Mouse (Mus musculus) forebrain, embryonic 16.5 days (tissue): ENCODE results near the gene Dpyd. TPM values are rescaled to one million over a fixed set of nuclear protein-coding genes. Genes with fewer than 3 reads are reported as not detected.
A peak's percentile ranks its signal among the peaks of the same experiment; 100 is the strongest.

Experiments
- ATAC-seq: fragments of 200-750 bp; cut with Nextera tagmentation; 2 replicates; pipeline ENCODE4 v1.8.0; 2017; ENCODE audit warnings: mild to moderate bottlenecking, moderate library complexity
- H3K27ac ChIP-seq: fragments of 300-500 bp; sonication (generic); 2 replicates; pipeline ENCODE4 v1.5.1; 2014; ENCODE audit warnings: low read length, control low read depth
- H3K27me3 ChIP-seq: fragments of 300-500 bp; sonication (generic); replicated peaks from 2 replicates; pipeline ENCODE4 v1.6.1; 2014; ENCODE audit warnings: low read length; ENCODE audit not compliant: control insufficient read depth, insufficient read depth
- H3K36me3 ChIP-seq: fragments of 300-500 bp; sonication (generic); 2 replicates; pipeline ENCODE4 v1.6.1; 2014; ENCODE audit not compliant: control insufficient read depth, insufficient read depth
- H3K4me1 ChIP-seq: fragments of 300-500 bp; sonication (generic); replicated peaks from 2 replicates; pipeline ENCODE4 v1.6.1; 2014; ENCODE audit warnings: low read length; ENCODE audit not compliant: control insufficient read depth, insufficient read depth
- H3K4me2 ChIP-seq: fragments of 300-500 bp; sonication (generic); 2 replicates; pipeline ENCODE4 v1.6.1; 2014; ENCODE audit warnings: mild to moderate bottlenecking, low read length, control low read depth
- H3K4me3 ChIP-seq: fragments of 300-500 bp; sonication (generic); replicated peaks from 2 replicates; pipeline ENCODE4 v1.5.1; 2014; ENCODE audit warnings: mild to moderate bottlenecking, low read length, control low read depth
- H3K9ac ChIP-seq: fragments of 300-500 bp; sonication (generic); replicated peaks from 2 replicates; pipeline ENCODE4 v1.6.1; 2014; ENCODE audit warnings: low read depth, low read length, control low read depth
- H3K9me3 ChIP-seq: fragments of 300-500 bp; sonication (generic); 2 replicates; pipeline ENCODE4 v1.6.1; 2016; ENCODE audit warnings: low read length; ENCODE audit not compliant: control insufficient read depth
- WGBS: fragments of 180-500 bp; shearing (Covaris S2); extraction: QIAGEN DNeasy Blood & Tissue Kit; methylation state at CpG from one replicate; pipeline ENCODE4 v1.1.7; 2014; 5-methylcytosine and 5-hydroxymethylcytosine counted together
- polyA plus RNA-seq: library from polyadenylated mRNA; unstranded; fragments of >200 nt; fragmentation: Nextera tagmentation; extraction: Ambion mirVana; gene quantifications from 2 replicates; pipeline ENCODE4 v1.2.1, GENCODE M21; 2015

The Dpyd gene
- polyA plus RNA-seq, 1 experiment from 2014 or later, result 8.1 TPM

- 27% methylated on average over 1 of the region's 1 CpGs for WGBS
Observed at GRCm38 (mm10) chr3:119042611-119043010, 480.7 kb downstream of the Dpyd start.

GRCm38 (mm10) chr3:119056144-119056543, 494.2 kb downstream of the Dpyd start:
- no peak overlapping the region for H3K27ac ChIP-seq
- no peak overlapping the region for H3K9ac ChIP-seq
- H3K36me3 ChIP-seq, result no peaks in the 10 kb centered on the region
- no peak overlapping the region for H3K4me2 ChIP-seq
- no peak overlapping the region for H3K4me3 ChIP-seq
- 0 out of 2 replicates have a peak, but pooled peaks cover 2% of the 10 kb centered on the region for H3K27me3 ChIP-seq
- no peaks in the 10 kb centered on the region; the same call in 1 of the 2 replicates for H3K4me1 ChIP-seq
- no peaks in the 10 kb centered on the region for H3K9me3 ChIP-seq
- WGBS, result 91% methylated on average over 1 of the region's 1 CpGs
- ATAC-seq, result no peak

More at GRCm38 (mm10) chr3:119042611-119043010, 480.7 kb downstream of the Dpyd start:
- H3K9me3 ChIP-seq, result no peaks in the 10 kb centered on the region
- H3K27ac ChIP-seq, result no peak overlapping the region
- H3K4me1 ChIP-seq, result no peaks in the 10 kb centered on the region
- no peaks in the 10 kb centered on the region for H3K36me3 ChIP-seq
- no peak overlapping the region for H3K4me2 ChIP-seq
- no peaks in the 10 kb centered on the region for H3K27me3 ChIP-seq
- no peak overlapping the region for H3K4me3 ChIP-seq
- H3K9ac ChIP-seq, result no peak overlapping the region
- no peak for ATAC-seq

- Histone ChIP-seq H3K4me1 (peaks cover 10% of the 10 kb centered on the region), H3K36me3 (no peaks in the 10 kb centered on the region), H3K9ac (no peak overlapping the region), H3K27me3 (no peaks in the 10 kb centered on the region), H3K9me3 (no peaks in the 10 kb centered on the region), H3K4me2 (no peak overlapping the region), H3K27ac (0 out of 2 replicates have a peak overlapping the region, but pooled peaks have one; percentile 44), H3K4me3 (no peak overlapping the region)
- peak; percentile 80 for ATAC-seq
- WGBS, result 4% methylated on average over 4 of the region's 4 CpGs
Observed at GRCm38 (mm10) chr3:119063214-119063613, 501.3 kb downstream of the Dpyd start.

GRCm38 (mm10) chr3:119063642-119064041, 501.7 kb downstream of the Dpyd start:
- no peaks in the 10 kb centered on the region for H3K9me3 ChIP-seq
- 0 out of 2 replicates have a peak, but pooled peaks cover 1% of the 10 kb centered on the region for H3K27me3 ChIP-seq
- no peaks in the 10 kb centered on the region for H3K36me3 ChIP-seq
- 2% methylated on average over 1 of the region's 1 CpGs for WGBS
- H3K4me2 ChIP-seq, result no peak overlapping the region
- peak; percentile 89 for ATAC-seq
- no peak overlapping the region for H3K27ac ChIP-seq
- H3K9ac ChIP-seq, result no peak overlapping the region
- peaks cover 10% of the 10 kb centered on the region for H3K4me1 ChIP-seq
- H3K4me3 ChIP-seq, result no peak overlapping the region

GRCm38 (mm10) chr3:119064746-119065145, 502.8 kb downstream of the Dpyd start:
- Histone ChIP-seq H3K4me2 (peak overlapping the region; percentile 26; the same call in 1 of the 2 replicates), H3K9ac (no peak overlapping the region), H3K9me3 (no peaks in the 10 kb centered on the region), H3K27ac (no peak overlapping the region), H3K4me3 (no peak overlapping the region), H3K27me3 (0 out of 2 replicates have a peak, but pooled peaks cover 3% of the 10 kb centered on the region), H3K36me3 (no peaks in the 10 kb centered on the region), H3K4me1 (peaks cover 10% of the 10 kb centered on the region)
- 33% methylated on average over 7 of the region's 7 CpGs for WGBS
- peak; percentile 1; the same call in 1 of the 2 replicates for ATAC-seq

GRCm38 (mm10) chr3:119067221-119067620, 505.3 kb downstream of the Dpyd start:
- no peaks in the 10 kb centered on the region for H3K36me3 ChIP-seq
- H3K4me1 ChIP-seq, result peaks cover 10% of the 10 kb centered on the region
- no peaks in the 10 kb centered on the region for H3K9me3 ChIP-seq
- 31% methylated on average over 9 of the region's 9 CpGs for WGBS
- no peak overlapping the region for H3K4me3 ChIP-seq
- H3K27ac ChIP-seq, result no peak overlapping the region
- H3K27me3 ChIP-seq, result 0 out of 2 replicates have a peak, but pooled peaks cover 3% of the 10 kb centered on the region
- ATAC-seq, result no peak
- H3K4me2 ChIP-seq, result 0 out of 2 replicates have a peak overlapping the region, but pooled peaks have one; percentile 5
- H3K9ac ChIP-seq, result no peak overlapping the region

GRCm38 (mm10) chr3:119086618-119087017, 524.7 kb downstream of the Dpyd start:
- Histone ChIP-seq H3K9ac (no peak overlapping the region), H3K4me3 (no peak overlapping the region), H3K36me3 (no peaks in the 10 kb centered on the region), H3K27me3 (no peaks in the 10 kb centered on the region), H3K4me2 (no peak overlapping the region), H3K9me3 (no peaks in the 10 kb centered on the region), H3K27ac (no peak overlapping the region), H3K4me1 (no peaks in the 10 kb centered on the region)
- WGBS, result 47% methylated on average over 1 of the region's 1 CpGs
- ATAC-seq, result no peak

- H3K27ac ChIP-seq, result no peak overlapping the region
- H3K36me3 ChIP-seq, result no peaks in the 10 kb centered on the region
- H3K9me3 ChIP-seq, result no peaks in the 10 kb centered on the region
- no peaks in the 10 kb centered on the region for H3K27me3 ChIP-seq
- H3K4me2 ChIP-seq, result no peak overlapping the region
- H3K4me1 ChIP-seq, result peaks cover 6% of the 10 kb centered on the region; the same call in 1 of the 2 replicates
- no peak overlapping the region for H3K4me3 ChIP-seq
- 15% methylated on average over 5 of the region's 5 CpGs for WGBS
- no peak overlapping the region for H3K9ac ChIP-seq
- ATAC-seq, result no peak
Observed at GRCm38 (mm10) chr3:119095223-119095886, 533.4 kb downstream of the Dpyd start.

GRCm38 (mm10) chr3:119126003-119126402, 564.1 kb downstream of the Dpyd start:
- Histone ChIP-seq H3K9ac (no peak overlapping the region), H3K36me3 (no peaks in the 10 kb centered on the region), H3K4me2 (no peak overlapping the region), H3K27ac (no peak overlapping the region), H3K4me3 (no peak overlapping the region), H3K9me3 (no peaks in the 10 kb centered on the region), H3K4me1 (no peaks in the 10 kb centered on the region), H3K27me3 (no peaks in the 10 kb centered on the region)
- 82% methylated on average over 2 of the region's 2 CpGs for WGBS
- no peak for ATAC-seq
